Mouse (Mus musculus) hindbrain, postnatal 0 days (tissue): ENCODE results near the gene Ovol1. TPM values are rescaled to one million over a fixed set of nuclear protein-coding genes. Genes with fewer than 3 reads are reported as not detected.

ENCODE experiments used
- ATAC-seq: fragments of 200-750 bp; cut with Nextera tagmentation; 2 replicates; pipeline ENCODE4 v1.8.0; 2017; ENCODE audit warnings: mild to moderate bottlenecking, moderate TSS enrichment, moderate library complexity
- DNase-seq: peaks from one replicate; pipeline ENCODE4 v3.0.0-alpha.2; 2015; ENCODE audit warnings: low spot score
- H3K27ac ChIP-seq: fragments of 300-500 bp; sonication (generic); 2 replicates; pipeline ENCODE4 v1.5.1; 2014; ENCODE audit warnings: mild to moderate bottlenecking
- H3K27me3 ChIP-seq: fragments of 300-500 bp; sonication (generic); 2 replicates; pipeline ENCODE4 v1.6.1; 2014; ENCODE audit warnings: low read length, mixed read lengths; ENCODE audit not compliant: insufficient read depth
- H3K36me3 ChIP-seq: fragments of 300-500 bp; sonication (generic); 2 replicates; pipeline ENCODE4 v1.6.1; 2014; ENCODE audit warnings: low read length, mixed read lengths; ENCODE audit not compliant: insufficient read depth
- H3K4me1 ChIP-seq: fragments of 300-500 bp; sonication (generic); 2 replicates; pipeline ENCODE4 v1.6.1; 2014; ENCODE audit warnings: antibody characterized with exemption, low read length, mixed read lengths; ENCODE audit not compliant: insufficient read depth
- H3K4me2 ChIP-seq: fragments of 300-500 bp; sonication (generic); 2 replicates; pipeline ENCODE4 v1.6.1; 2014; ENCODE audit warnings: low read depth, mild to moderate bottlenecking, low read length, moderate library complexity, mixed read lengths
- H3K4me3 ChIP-seq: fragments of 300-500 bp; sonication (generic); 2 replicates; pipeline ENCODE4 v1.5.1; 2014; ENCODE audit warnings: low read length
- H3K9ac ChIP-seq: fragments of 300-500 bp; sonication (generic); replicated peaks from 2 replicates; pipeline ENCODE4 v1.6.1; 2014; ENCODE audit warnings: mild to moderate bottlenecking, low read length, moderate library complexity, mixed read lengths
- H3K9me3 ChIP-seq: fragments of 300-500 bp; sonication (generic); 2 replicates; pipeline ENCODE4 v1.6.1; 2016; ENCODE audit warnings: low read length, mixed read lengths
- CTCF ChIP-seq: IDR thresholded peaks from 2 replicates; pipeline ENCODE4 v1.5.1; 2016; ENCODE audit warnings: antibody characterized with exemption, control low read depth, low read depth
- WGBS: fragments of 180-500 bp; shearing (Covaris S2); extraction: QIAGEN DNeasy Blood & Tissue Kit; methylation state at CpG from one replicate; pipeline ENCODE4 v1.1.7; 2014; 5-methylcytosine and 5-hydroxymethylcytosine counted together
- polyA plus RNA-seq: library from polyadenylated mRNA; unstranded; fragments of >200 nt; fragmentation: Nextera tagmentation; extraction: Ambion mirVana; gene quantifications from 2 replicates; pipeline ENCODE4 v1.2.1, GENCODE M21; 2015
- total RNA-seq: library from RNA; depleted of rRNA; stranded (reverse); fragments of >200 nt; gene quantifications from 2 replicates; pipeline ENCODE4 v1.2.3, GENCODE M21; 2014; rRNA removed

Ovol1 gene
- not detected in 2 replicates for total RNA-seq
- polyA plus RNA-seq: 0.25 TPM in 1 of 2 replicates, not detected in the other

GRCm38 (mm10) chr19:5560457-5561041 lies at the start of gene Ovol1:
TSS of gene Ovol1 (minus strand) at chr19:5560646.
- Histone ChIP-seq H3K9me3 (no peaks in the 10 kb centered on the region), H3K27me3 (peaks cover 59% of the 10 kb centered on the region), H3K4me1 (peaks cover 14% of the 10 kb centered on the region), H3K27ac (no peak within 1 kb of the TSS), H3K9ac (peak within 1 kb of the TSS; percentile 38; the same call in 1 of the 2 replicates), H3K4me2 (peak within 1 kb of the TSS; percentile 66), H3K36me3 (no peaks in the 10 kb centered on the region), H3K4me3 (peak within 1 kb of the TSS; percentile 41)
- no peak for TF ChIP-seq CTCF
- peak; percentile 9 for DNase-seq
- no peak; the same call in 1 of the 2 replicates for ATAC-seq
- 1% methylated on average over 57 of the region's 57 CpGs for WGBS

- H3K9me3 ChIP-seq: no peaks in the 10 kb centered on the region
- 1% methylated on average over 55 of the region's 55 CpGs for WGBS
- DNase-seq: peak; percentile 94
- H3K36me3 ChIP-seq: peaks cover 32% of the 10 kb centered on the region
- no peaks in the 10 kb centered on the region for H3K27me3 ChIP-seq
- peak within 1 kb of the TSS; percentile 78 for H3K4me2 ChIP-seq
- peak within 1 kb of the TSS; percentile 75 for H3K4me3 ChIP-seq
- peak within 1 kb of the TSS; percentile 88 for H3K9ac ChIP-seq
- peak; percentile 96 for ATAC-seq
- H3K27ac ChIP-seq: peak within 1 kb of the TSS; percentile 100
- peak; percentile 46 for TF ChIP-seq CTCF
- 0 out of 2 replicates have a peak, but pooled peaks cover 7% of the 10 kb centered on the region for H3K4me1 ChIP-seq
Observed at GRCm38 (mm10) chr19:5609547-5610404, 49.3 kb upstream of the Ovol1 start, which contains the start of gene Kat5. TSS of gene Kat5 (minus strand) at chr19:5610237.

GRCm38 (mm10) chr19:5609171-5609546 lies 48.7 kb upstream of the Ovol1 start:
- Histone ChIP-seq H3K27me3 (no peaks in the 10 kb centered on the region), H3K9me3 (no peaks in the 10 kb centered on the region), H3K4me3 (peak overlapping the region; percentile 75), H3K36me3 (peaks cover 38% of the 10 kb centered on the region), H3K27ac (peak overlapping the region; percentile 100), H3K4me1 (0 out of 2 replicates have a peak, but pooled peaks cover 7% of the 10 kb centered on the region), H3K9ac (peak overlapping the region; percentile 88), H3K4me2 (peak overlapping the region; percentile 78)
- WGBS: 61% methylated on average over 10 of the region's 10 CpGs
- peak; percentile 9 for DNase-seq
- no peak for ATAC-seq
- no peak for TF ChIP-seq CTCF

GRCm38 (mm10) chr19:5608707-5609106 lies 48.3 kb upstream of the Ovol1 start:
- 94% methylated on average over 12 of the region's 13 CpGs for WGBS
- DNase-seq: no peak
- no peak for ATAC-seq
- Histone ChIP-seq H3K27ac (peak overlapping the region; percentile 100; the same call in 1 of the 2 replicates), H3K4me3 (peak overlapping the region; percentile 75), H3K9me3 (no peaks in the 10 kb centered on the region), H3K36me3 (peaks cover 43% of the 10 kb centered on the region), H3K9ac (0 out of 2 replicates have a peak overlapping the region, but pooled peaks have one; percentile 88), H3K4me2 (peak overlapping the region; percentile 78), H3K27me3 (no peaks in the 10 kb centered on the region), H3K4me1 (0 out of 2 replicates have a peak, but pooled peaks cover 7% of the 10 kb centered on the region)
- TF ChIP-seq CTCF: no peak

- no peaks in the 10 kb centered on the region for H3K9me3 ChIP-seq
Observed at GRCm38 (mm10) chr19:5607705-5608410, 47.4 kb upstream of the Ovol1 start.

GRCm38 (mm10) chr19:5606196-5606595 lies 45.8 kb upstream of the Ovol1 start:
- Histone ChIP-seq H3K4me3 (no peak overlapping the region), H3K27me3 (no peaks in the 10 kb centered on the region), H3K4me1 (peaks cover 17% of the 10 kb centered on the region), H3K36me3 (peaks cover 50% of the 10 kb centered on the region), H3K27ac (no peak overlapping the region), H3K9me3 (no peaks in the 10 kb centered on the region), H3K9ac (no peak overlapping the region), H3K4me2 (no peak overlapping the region)
- no peak for ATAC-seq
- peak; percentile 5 for DNase-seq
- TF ChIP-seq CTCF: peak; percentile 29; the same call in 1 of the 2 replicates
- WGBS: 82% methylated on average over 8 of the region's 8 CpGs

More at GRCm38 (mm10) chr19:5607705-5608410, 47.4 kb upstream of the Ovol1 start:
- DNase-seq (no peak), ATAC-seq (no peak)
- 94% methylated on average over 26 of the region's 26 CpGs for WGBS
- Histone ChIP-seq H3K27ac (no peak overlapping the region), H3K36me3 (peaks cover 50% of the 10 kb centered on the region), H3K4me2 (no peak overlapping the region), H3K27me3 (no peaks in the 10 kb centered on the region), H3K4me1 (peaks cover 8% of the 10 kb centered on the region), H3K4me3 (no peak overlapping the region), H3K9ac (no peak overlapping the region)
- TF ChIP-seq CTCF: no peak
